Mouse (Mus musculus) left cerebral cortex, postnatal 14 days (tissue): ENCODE measurements around the gene Hk1. TPM values are rescaled to one million over a fixed set of nuclear protein-coding genes. Genes with fewer than 3 reads are reported as not detected.

ENCODE experiments used
- DNase-seq, 2 experiments: peaks; one replicate each; pipeline ENCODE4 v3.0.0; 2021 to 2022; ENCODE audit warnings: low spot score in 2 of 2, mixed read lengths in 1 of 2
- intact Hi-C: fragments of 180-260 bp; cut with DNase I; formaldehyde crosslinking; loops from one replicate; pipeline ENCODE4 v1.15.1; 2025
- total RNA-seq, 2 experiments: library from RNA; stranded (reverse); gene quantifications; 2 replicates each; pipeline ENCODE4 v1.2.3; 2021

The Hk1 gene
- total RNA-seq, 2 experiments from 2014 or later, result 321 to 322 TPM

GRCm38 (mm10) chr10:62287460-62288124 lies 92.1 kb downstream of the Hk1 start:
- intact Hi-C loops, result no loop called here
- no peak for DNase-seq

- intact Hi-C loops, result no loop called here
- no peak for DNase-seq
Measured at GRCm38 (mm10) chr10:62283206-62283792, 96.4 kb downstream of the Hk1 start.

GRCm38 (mm10) chr10:62282782-62283181 lies 96.9 kb downstream of the Hk1 start:
- DNase-seq, result peak in 1 of 2 experiments; percentile 29
- intact Hi-C loops, result no loop called here

- intact Hi-C loops, result no loop called here
- DNase-seq, result no peak
Measured at GRCm38 (mm10) chr10:62279671-62280070, 100.0 kb downstream of the Hk1 start.

GRCm38 (mm10) chr10:62279066-62279465 lies 100.6 kb downstream of the Hk1 start:
- DNase-seq, result no peak
- intact Hi-C loops, result no loop called here

GRCm38 (mm10) chr10:62277499-62278293 lies 102.0 kb downstream of the Hk1 start:
- intact Hi-C loops, result no loop called here
- DNase-seq, result no peak

- peak; percentile 78 to 87 for DNase-seq
- intact Hi-C loops, result loop anchor here (1.0 kb wide), 1 partner anchor 136 kb away; no protein-coding TSS in a partner anchor
Measured at GRCm38 (mm10) chr10:62275235-62275634, 104.5 kb downstream of the Hk1 start.

GRCm38 (mm10) chr10:62269278-62269677 lies 110.4 kb downstream of the Hk1 start:
- no peak for DNase-seq
- intact Hi-C loops, result no loop called here

- intact Hi-C loops, result no loop called here
- DNase-seq, result no peak
Measured at GRCm38 (mm10) chr10:62264299-62264698, 115.4 kb downstream of the Hk1 start.

- intact Hi-C loops, result no loop called here
- peak; percentile 64 to 82 for DNase-seq
Measured at GRCm38 (mm10) chr10:62261115-62261886, 118.4 kb downstream of the Hk1 start.

GRCm38 (mm10) chr10:62258298-62258697 lies 121.4 kb downstream of the Hk1 start:
- DNase-seq, result no peak
- intact Hi-C loops, result no loop called here

- intact Hi-C loops, result no loop called here
- DNase-seq, result no peak
Measured at GRCm38 (mm10) chr10:62252496-62253235, 127.0 kb downstream of the Hk1 start.

- intact Hi-C loops, result no loop called here
- DNase-seq, result no peak
Measured at GRCm38 (mm10) chr10:62252000-62252488, 127.7 kb downstream of the Hk1 start, which contains the start of gene Tacr2. TSS of gene Tacr2 (plus strand) at chr10:62252438.

GRCm38 (mm10) chr10:62247815-62248214 lies 131.9 kb downstream of the Hk1 start:
- intact Hi-C loops, result no loop called here
- no peak for DNase-seq

GRCm38 (mm10) chr10:62247156-62247555 lies 132.6 kb downstream of the Hk1 start:
- intact Hi-C loops, result no loop called here
- no peak for DNase-seq

GRCm38 (mm10) chr10:62244067-62244466 lies 135.6 kb downstream of the Hk1 start:
- no peak for DNase-seq
- intact Hi-C loops, result loop anchor here (5.0 kb wide), 1 partner anchor 137 kb away; no protein-coding TSS in a partner anchor

- DNase-seq, result peak; percentile 67 to 68
- intact Hi-C loops, result loop anchor here (1.0 to 5.0 kb wide), 2 partner anchors 56 to 136 kb away; no protein-coding TSS in a partner anchor
Measured at GRCm38 (mm10) chr10:62242896-62243295, 136.8 kb downstream of the Hk1 start.

GRCm38 (mm10) chr10:62242358-62242757 lies 137.3 kb downstream of the Hk1 start:
- intact Hi-C loops, result loop anchor here (5.0 kb wide), 1 partner anchor 135 kb away; no protein-coding TSS in a partner anchor
- DNase-seq, result no peak

GRCm38 (mm10) chr10:62239270-62239669 lies 140.4 kb downstream of the Hk1 start:
- intact Hi-C loops, result no loop called here
- no peak for DNase-seq
